Mouse (Mus musculus): ENCODE measurements at regions not wholly inside any gene's neighbourhood (a gene's known extent, or its start where the extent isn't known, plus 50 kb on each side); places are given as distances from the start of the nearest gene placed in this dataset.
A peak's percentile ranks its signal among the peaks of the same experiment; 100 is the strongest.

- H3K9ac ChIP-seq (replicated peaks; ENCODE audit: low read depth) = no peak overlapping the region
- H3K4me1 ChIP-seq (ENCODE audit: insufficient read depth, low read depth, low read length) = no peaks in the 10 kb centered on the region
- H3K9me3 ChIP-seq (ENCODE audit: low read length) = no peaks in the 10 kb centered on the region
- TF ChIP-seq EP300 (IDR thresholded peaks at IDR 0.05) = no peak
- peak; percentile 67 for TF ChIP-seq CTCF (IDR thresholded peaks at IDR 0.05)
- 74% methylated on average over 5 of the region's 5 CpGs for WGBS
- H3K36me3 ChIP-seq (ENCODE audit: insufficient read depth, low read length) = no peaks in the 10 kb centered on the region
- H3K4me2 ChIP-seq (replicated peaks; ENCODE audit: low read depth, low read length) = no peak overlapping the region
- H3K27me3 ChIP-seq (replicated peaks; ENCODE audit: insufficient read depth, low read length) = no peaks in the 10 kb centered on the region
- ATAC-seq = no peak
- H3K27ac ChIP-seq (ENCODE audit: low read length) = no peak overlapping the region
- H3K4me3 ChIP-seq (ENCODE audit: low read depth, low read length) = no peak overlapping the region
- DNase-seq (ENCODE audit: low spot score) = peak; percentile 35
These were observed 90.8 kb upstream of the Phactr1 start for GRCm38 (mm10) chr13:42589607-42590006.

DNA sequence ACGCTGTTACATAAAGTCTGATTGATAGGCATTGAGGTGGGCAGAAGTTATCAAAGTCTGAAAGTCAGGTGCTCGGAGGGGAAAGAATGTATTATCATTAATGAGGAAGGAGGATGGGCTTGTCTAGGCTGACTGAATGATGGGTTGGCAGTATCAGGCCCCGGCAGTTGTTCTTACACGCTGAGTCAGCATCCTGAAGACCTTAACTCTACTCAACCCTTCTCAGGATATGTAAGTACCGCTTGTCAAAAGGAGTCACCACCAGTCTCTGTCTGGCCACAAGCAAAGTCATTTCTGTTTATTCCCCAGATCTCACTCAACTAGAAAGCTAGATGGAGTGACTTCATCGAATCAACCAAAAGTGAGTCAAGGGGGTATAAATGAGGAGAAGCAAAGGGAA lies 90.0 kb upstream of the Phactr1 start:
- Histone ChIP-seq H3K4me2 (replicated peaks; ENCODE audit: low read depth, low read length) (no peak overlapping the region), H3K4me3 (ENCODE audit: low read depth, low read length) (no peak overlapping the region), H3K4me1 (ENCODE audit: insufficient read depth, low read depth, low read length) (no peaks in the 10 kb centered on the region), H3K27me3 (replicated peaks; ENCODE audit: insufficient read depth, low read length) (no peaks in the 10 kb centered on the region), H3K9ac (replicated peaks; ENCODE audit: low read depth) (no peak overlapping the region), H3K36me3 (ENCODE audit: insufficient read depth, low read length) (no peaks in the 10 kb centered on the region), H3K27ac (ENCODE audit: low read length) (no peak overlapping the region), H3K9me3 (ENCODE audit: low read length) (no peaks in the 10 kb centered on the region)
- ATAC-seq (no peak), DNase-seq (ENCODE audit: low spot score) (no peak)
- TF ChIP-seq CTCF (IDR thresholded peaks at IDR 0.05) (no peak), EP300 (IDR thresholded peaks at IDR 0.05) (no peak)
- WGBS = 80% methylated on average over 6 of the region's 6 CpGs

DNA sequence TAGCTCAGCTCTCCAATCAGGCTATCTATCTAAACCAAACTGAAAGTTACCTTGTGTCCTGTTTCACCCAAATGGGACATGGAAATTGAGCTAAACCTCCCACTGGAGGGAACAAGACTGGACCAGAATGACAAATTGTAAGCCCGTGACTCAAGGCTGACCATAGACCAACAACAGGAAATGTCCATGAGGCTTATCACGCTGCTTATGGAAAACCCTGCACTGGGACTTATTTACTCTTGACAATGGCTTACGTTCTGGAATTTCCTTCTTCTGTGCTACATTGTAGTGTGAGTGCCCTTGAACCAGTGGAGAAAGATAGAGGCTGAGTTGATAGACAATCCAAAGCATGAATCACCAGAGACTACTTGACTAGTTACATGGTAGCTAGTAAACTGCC lies 87.5 kb upstream of the Phactr1 start:
- H3K27ac ChIP-seq (ENCODE audit: low read length) = no peak overlapping the region
- ATAC-seq = peak; percentile 61
- no peaks in the 10 kb centered on the region for H3K9me3 ChIP-seq (ENCODE audit: low read length)
- H3K27me3 ChIP-seq (replicated peaks; ENCODE audit: insufficient read depth, low read length) = no peaks in the 10 kb centered on the region
- no peak overlapping the region for H3K9ac ChIP-seq (replicated peaks; ENCODE audit: low read depth)
- DNase-seq (ENCODE audit: low spot score) = peak; percentile 44
- no peak overlapping the region for H3K4me2 ChIP-seq (replicated peaks; ENCODE audit: low read depth, low read length)
- H3K4me3 ChIP-seq (ENCODE audit: low read depth, low read length) = no peak overlapping the region
- no peaks in the 10 kb centered on the region for H3K4me1 ChIP-seq (ENCODE audit: insufficient read depth, low read depth, low read length)
- no peaks in the 10 kb centered on the region for H3K36me3 ChIP-seq (ENCODE audit: insufficient read depth, low read length)
- TF ChIP-seq CTCF (IDR thresholded peaks at IDR 0.05) (no peak), EP300 (IDR thresholded peaks at IDR 0.05) (peak; percentile 84)
- WGBS = 27% methylated on average over 3 of the region's 3 CpGs

- no peak for DNase-seq (ENCODE audit: low spot score)
- Histone ChIP-seq H3K9ac (replicated peaks; ENCODE audit: low read depth) (no peak overlapping the region), H3K27me3 (replicated peaks; ENCODE audit: insufficient read depth, low read length) (no peaks in the 10 kb centered on the region), H3K9me3 (ENCODE audit: low read length) (no peaks in the 10 kb centered on the region), H3K4me3 (ENCODE audit: low read depth, low read length) (no peak overlapping the region), H3K4me1 (ENCODE audit: insufficient read depth, low read depth, low read length) (no peaks in the 10 kb centered on the region), H3K36me3 (ENCODE audit: insufficient read depth, low read length) (no peaks in the 10 kb centered on the region), H3K27ac (ENCODE audit: low read length) (no peak overlapping the region), H3K4me2 (replicated peaks; ENCODE audit: low read depth, low read length) (no peak overlapping the region)
- no peak for ATAC-seq
- TF ChIP-seq CTCF (IDR thresholded peaks at IDR 0.05) (no peak), EP300 (IDR thresholded peaks at IDR 0.05) (no peak)
- 70% methylated on average over 11 of the region's 11 CpGs for WGBS
These were observed 86.8 kb upstream of the Phactr1 start for GRCm38 (mm10) chr13:42593488-42594170.

GRCm38 (mm10) chr13:42595180-42595579 lies 85.2 kb upstream of the Phactr1 start:
- Histone ChIP-seq H3K36me3 (ENCODE audit: insufficient read depth, low read length) (no peaks in the 10 kb centered on the region), H3K4me3 (ENCODE audit: low read depth, low read length) (no peak overlapping the region), H3K9ac (replicated peaks; ENCODE audit: low read depth) (no peak overlapping the region), H3K4me1 (ENCODE audit: insufficient read depth, low read depth, low read length) (no peaks in the 10 kb centered on the region), H3K9me3 (ENCODE audit: low read length) (no peaks in the 10 kb centered on the region), H3K27me3 (replicated peaks; ENCODE audit: insufficient read depth, low read length) (no peaks in the 10 kb centered on the region), H3K4me2 (replicated peaks; ENCODE audit: low read depth, low read length) (no peak overlapping the region), H3K27ac (ENCODE audit: low read length) (no peak overlapping the region)
- ATAC-seq = peak; percentile 40; the same call in 1 of the 2 replicates
- TF ChIP-seq EP300 (IDR thresholded peaks at IDR 0.05) (no peak), CTCF (IDR thresholded peaks at IDR 0.05) (no peak)
- 51% methylated on average over 3 of the region's 3 CpGs for WGBS
- DNase-seq (ENCODE audit: low spot score) = peak; percentile 54

DNA sequence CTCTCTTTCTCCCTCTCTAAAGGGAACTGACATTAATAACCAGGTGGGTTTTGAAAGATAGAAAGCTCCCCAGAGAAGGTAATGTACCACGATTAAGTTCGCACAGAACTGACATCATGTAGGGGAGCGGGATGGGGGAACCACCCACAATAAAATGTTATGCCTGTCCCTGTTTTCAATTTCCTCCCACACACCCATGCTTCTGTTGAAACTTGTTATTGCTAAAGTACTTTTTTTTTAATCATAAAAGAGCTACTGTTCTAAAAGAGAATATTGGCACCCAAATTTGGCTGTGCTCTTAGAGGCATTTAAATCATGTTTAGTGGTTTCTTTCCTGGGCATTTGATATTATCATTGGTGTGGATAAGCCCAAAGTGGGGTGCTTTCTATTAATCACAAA lies 82.6 kb upstream of the Phactr1 start:
- H3K9me3 ChIP-seq (ENCODE audit: low read length) = no peaks in the 10 kb centered on the region
- no peaks in the 10 kb centered on the region for H3K4me1 ChIP-seq (ENCODE audit: insufficient read depth, low read depth, low read length)
- no peak for DNase-seq (ENCODE audit: low spot score)
- H3K9ac ChIP-seq (replicated peaks; ENCODE audit: low read depth) = no peak overlapping the region
- no peak overlapping the region for H3K4me2 ChIP-seq (replicated peaks; ENCODE audit: low read depth, low read length)
- H3K4me3 ChIP-seq (ENCODE audit: low read depth, low read length) = no peak overlapping the region
- no peak for ATAC-seq
- TF ChIP-seq EP300 (IDR thresholded peaks at IDR 0.05) = no peak
- no peak for TF ChIP-seq CTCF (IDR thresholded peaks at IDR 0.05)
- no peaks in the 10 kb centered on the region for H3K36me3 ChIP-seq (ENCODE audit: insufficient read depth, low read length)
- H3K27me3 ChIP-seq (replicated peaks; ENCODE audit: insufficient read depth, low read length) = no peaks in the 10 kb centered on the region
- 91% methylated on average over 3 of the region's 3 CpGs for WGBS
- no peak overlapping the region for H3K27ac ChIP-seq (ENCODE audit: low read length)

DNA sequence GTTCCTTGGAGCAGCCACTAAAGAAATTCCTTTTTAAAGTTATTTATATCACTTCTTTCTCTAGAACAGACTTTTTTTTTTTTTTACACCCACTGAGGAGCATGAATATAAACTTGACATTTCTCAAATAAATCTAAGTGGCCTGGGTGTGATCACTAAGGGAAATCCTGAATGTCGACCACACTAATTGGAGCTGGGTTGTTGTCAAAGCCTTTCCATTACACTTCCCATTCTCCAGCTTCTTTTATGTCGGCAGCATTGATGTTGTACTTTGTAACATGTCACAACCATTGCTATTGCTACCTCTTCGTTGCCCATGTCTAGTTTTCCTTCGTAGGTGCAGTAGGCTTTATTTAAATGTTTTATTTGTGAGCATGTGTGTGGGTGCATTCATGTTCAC lies 77.1 kb upstream of the Phactr1 start:
- H3K4me3 ChIP-seq (ENCODE audit: low read depth, low read length) = no peak overlapping the region
- H3K27ac ChIP-seq (ENCODE audit: low read length) = no peak overlapping the region
- 68% methylated on average over 4 of the region's 4 CpGs for WGBS
- H3K27me3 ChIP-seq (replicated peaks; ENCODE audit: insufficient read depth, low read length) = no peaks in the 10 kb centered on the region
- no peak for TF ChIP-seq CTCF (IDR thresholded peaks at IDR 0.05)
- no peak for TF ChIP-seq EP300 (IDR thresholded peaks at IDR 0.05)
- no peak for DNase-seq (ENCODE audit: low spot score)
- H3K36me3 ChIP-seq (ENCODE audit: insufficient read depth, low read length) = no peaks in the 10 kb centered on the region
- no peak overlapping the region for H3K4me2 ChIP-seq (replicated peaks; ENCODE audit: low read depth, low read length)
- no peak for ATAC-seq
- H3K4me1 ChIP-seq (ENCODE audit: insufficient read depth, low read depth, low read length) = no peaks in the 10 kb centered on the region
- H3K9me3 ChIP-seq (ENCODE audit: low read length) = no peaks in the 10 kb centered on the region
- no peak overlapping the region for H3K9ac ChIP-seq (replicated peaks; ENCODE audit: low read depth)
